Mouse (Mus musculus): ENCODE measurements at regions not wholly inside any gene's neighbourhood (a gene's known extent, or its start where the extent isn't known, plus 50 kb on each side); places are given as distances from the start of the nearest gene placed in this dataset.
A peak's percentile ranks its signal among the peaks of the same experiment; 100 is the strongest.
"Not testable (repeated sequence)": the region's sequence is repeated elsewhere in the genome, so short reads cannot be mapped to it uniquely, and the experiment has no call there.

GRCm38 (mm10) chr12:49084505-49084904 lies 298.0 kb upstream of the Foxg1 start:
- no peak for DNase-seq (ENCODE audit: low spot score in 2 of 2)

GRCm38 (mm10) chr12:49086076-49086475 lies 296.4 kb upstream of the Foxg1 start:
- DNase-seq (ENCODE audit: low spot score in 2 of 2), result no peak

GRCm38 (mm10) chr12:49090177-49090576 lies 292.3 kb upstream of the Foxg1 start:
- no peak for DNase-seq (ENCODE audit: low spot score in 2 of 2)

- no peak for DNase-seq (ENCODE audit: low spot score in 2 of 2)
These were observed 276.5 kb upstream of the Foxg1 start for GRCm38 (mm10) chr12:49105931-49106330.

- peak; percentile 57 to 80 for DNase-seq (ENCODE audit: low spot score in 2 of 2)
These were observed 275.8 kb upstream of the Foxg1 start for GRCm38 (mm10) chr12:49106399-49107382.

- no peak for DNase-seq (ENCODE audit: low spot score in 2 of 2)
These were observed 274.9 kb upstream of the Foxg1 start for GRCm38 (mm10) chr12:49107415-49108148.

GRCm38 (mm10) chr12:49131093-49131492 lies 251.4 kb upstream of the Foxg1 start:
- not testable (repeated sequence) for DNase-seq (ENCODE audit: low spot score in 2 of 2)

- DNase-seq (ENCODE audit: low spot score in 2 of 2), result peak in 1 of 2 experiments; percentile 26
These were observed 212.4 kb upstream of the Foxg1 start for GRCm38 (mm10) chr12:49170097-49170496.

GRCm38 (mm10) chr12:49171014-49171677 lies 211.3 kb upstream of the Foxg1 start:
- peak in 1 of 2 experiments; percentile 41 for DNase-seq (ENCODE audit: low spot score in 2 of 2)

- DNase-seq (ENCODE audit: low spot score in 2 of 2), result no peak
These were observed 191.1 kb upstream of the Foxg1 start for GRCm38 (mm10) chr12:49191348-49191747.

- DNase-seq (ENCODE audit: low spot score in 2 of 2), result no peak
These were observed 148.7 kb upstream of the Foxg1 start for GRCm38 (mm10) chr12:49233524-49234306.
